Mouse (Mus musculus) brain, adult 2 months (tissue): Measurements from ENCODE around the gene Dmpk.

Experiments used
- DNase-seq: peaks from one replicate; pipeline ENCODE4 v3.0.0; 2011; ENCODE audit warnings: low read depth, low spot score

The Dmpk gene

DNA sequence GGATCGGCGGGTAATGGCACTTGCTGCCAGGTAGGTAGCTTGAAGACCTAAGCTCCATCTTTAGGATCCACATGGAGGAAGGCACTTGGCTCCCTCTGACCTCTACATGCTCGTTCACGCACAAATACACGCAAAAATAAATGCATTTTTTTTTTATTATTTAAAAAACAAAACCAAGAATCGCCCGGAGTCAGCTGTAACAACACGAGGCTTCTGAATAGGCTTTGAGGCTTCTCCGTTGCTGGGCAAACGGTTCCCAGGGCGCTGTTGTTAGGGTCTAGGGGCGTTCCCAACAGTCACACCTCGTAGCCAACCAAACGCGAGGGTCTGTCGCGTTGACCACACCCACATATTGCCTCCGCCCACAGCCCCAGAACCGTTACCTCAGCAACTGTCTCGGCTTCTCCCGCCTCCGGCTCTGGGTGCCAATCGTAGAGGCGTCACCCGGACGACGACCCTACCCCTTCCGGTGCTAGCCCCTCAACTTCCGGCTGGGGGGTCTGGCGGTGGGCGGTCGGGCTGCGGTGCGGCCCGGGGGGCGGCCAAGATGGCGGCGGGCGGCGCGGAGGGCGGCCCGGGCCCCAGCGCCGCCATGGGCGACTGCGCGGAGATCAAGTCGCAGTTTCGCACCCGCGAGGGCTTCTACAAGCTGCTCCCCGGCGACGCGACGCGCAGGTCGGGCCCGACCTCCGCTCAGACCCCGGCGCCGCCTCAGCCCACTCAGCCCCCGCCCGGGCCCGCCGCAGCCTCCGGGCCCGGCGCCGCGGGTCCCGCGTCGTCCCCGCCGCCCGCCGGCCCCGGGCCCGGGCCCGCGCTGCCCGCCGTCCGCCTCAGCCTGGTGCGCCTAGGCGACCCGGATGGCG lies 7.7 kb upstream of the Dmpk start, which contains the start of gene Dmwd:
Dmwd (plus strand) TSS at position 505 of the 863 bp plus-strand sequence.
- DNase-seq: peak; percentile 99

DNA sequence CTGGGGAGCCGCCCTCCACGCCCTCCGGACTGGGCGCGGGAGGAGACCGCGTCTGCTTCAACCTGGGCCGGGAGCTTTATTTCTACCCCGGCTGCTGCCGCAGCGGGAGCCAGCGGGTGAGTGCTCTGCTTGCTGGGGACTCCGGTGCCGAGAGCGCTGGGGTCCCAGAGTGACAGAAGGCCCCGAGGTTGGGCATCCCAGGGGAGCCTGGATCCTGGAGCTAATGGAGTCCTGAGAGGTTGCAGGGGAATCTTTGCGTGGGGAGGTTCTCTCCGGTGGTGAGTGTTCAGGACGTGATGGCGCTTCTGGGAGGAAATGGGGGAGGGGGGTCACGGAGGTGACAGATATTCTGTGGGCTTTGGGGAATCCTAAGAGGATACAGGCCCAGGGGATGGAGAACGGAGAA lies 7.1 kb upstream of the Dmpk start:
- no peak for DNase-seq

DNA sequence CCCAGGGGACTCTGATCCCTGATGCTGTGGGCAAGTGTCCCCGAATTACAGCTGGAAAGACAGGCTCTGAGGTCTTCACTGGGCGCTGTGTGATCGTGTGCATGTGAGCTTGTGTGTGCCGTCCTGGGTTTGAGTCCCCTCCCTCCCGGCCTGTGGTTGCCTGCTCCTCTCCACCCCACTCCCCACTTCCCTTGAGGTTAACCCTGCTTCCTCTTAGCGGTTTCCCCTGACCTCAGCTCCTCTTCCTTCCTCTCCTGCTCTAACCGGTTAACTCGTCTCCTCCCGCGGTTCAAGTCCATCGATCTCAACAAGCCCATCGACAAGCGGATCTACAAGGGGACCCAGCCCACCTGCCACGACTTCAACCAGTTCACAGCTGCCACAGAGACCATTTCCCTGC lies 5.9 kb upstream of the Dmpk start:
- no peak for DNase-seq

DNA sequence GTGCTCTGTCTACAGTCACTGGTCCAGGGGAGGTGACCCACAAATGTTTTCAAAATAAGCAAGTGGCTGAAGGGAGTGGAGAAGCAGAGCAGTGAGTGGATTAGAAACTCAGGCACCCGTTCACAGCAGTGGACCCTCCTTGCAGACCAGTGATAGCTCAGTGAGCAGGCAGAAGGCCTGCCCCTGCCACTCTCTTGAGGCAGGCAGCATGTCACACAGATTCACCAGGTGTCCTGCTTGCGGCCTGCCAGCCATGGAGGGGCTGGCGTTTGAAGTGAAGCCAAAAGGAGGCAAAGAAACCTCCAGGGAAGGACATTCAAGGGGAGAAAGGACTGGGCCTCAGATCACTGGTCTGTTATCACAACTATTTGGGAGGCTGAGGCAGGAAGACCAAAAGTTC lies 4.9 kb upstream of the Dmpk start:
- DNase-seq: no peak

DNA sequence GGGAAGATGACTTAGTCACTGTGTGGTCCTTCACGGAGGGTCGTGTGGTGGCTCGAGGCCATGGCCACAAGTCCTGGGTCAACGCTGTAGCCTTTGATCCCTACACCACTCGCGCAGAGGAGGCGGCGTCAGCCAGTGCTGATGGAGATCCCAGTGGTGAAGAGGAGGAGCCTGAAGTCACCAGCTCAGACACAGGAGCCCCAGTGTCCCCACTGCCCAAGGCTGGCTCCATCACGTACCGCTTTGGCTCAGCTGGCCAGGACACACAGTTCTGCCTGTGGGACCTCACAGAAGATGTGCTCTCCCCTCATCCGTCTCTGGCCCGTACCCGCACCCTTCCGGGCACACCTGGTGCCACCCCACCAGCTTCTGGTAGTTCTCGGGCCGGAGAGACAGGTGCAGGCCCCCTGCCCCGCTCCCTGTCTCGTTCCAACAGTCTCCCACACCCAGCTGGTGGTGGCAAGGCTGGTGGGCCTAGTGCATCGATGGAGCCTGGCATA lies 3.1 kb upstream of the Dmpk start:
- peak; percentile 73 for DNase-seq

DNA sequence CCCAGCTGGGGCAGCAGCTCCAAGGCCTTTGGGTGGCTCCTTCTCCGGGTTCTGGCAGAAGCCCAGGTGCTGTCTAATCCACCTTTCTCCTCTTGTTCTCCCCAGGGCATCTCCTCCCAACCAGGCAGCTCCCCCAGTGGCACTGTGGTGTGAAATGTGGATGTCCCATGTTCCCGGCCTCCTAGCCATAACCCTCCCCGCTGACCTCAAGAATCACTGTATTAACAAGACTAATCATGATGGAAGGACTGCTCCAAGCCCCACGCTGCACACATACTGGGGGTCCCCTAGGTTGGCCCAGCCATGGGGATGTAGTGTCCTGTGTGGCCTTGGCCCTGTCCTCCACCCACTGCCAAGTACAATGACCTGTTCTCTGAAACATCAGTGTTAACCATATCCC lies 1.5 kb upstream of the Dmpk start:
- no peak for DNase-seq

DNA sequence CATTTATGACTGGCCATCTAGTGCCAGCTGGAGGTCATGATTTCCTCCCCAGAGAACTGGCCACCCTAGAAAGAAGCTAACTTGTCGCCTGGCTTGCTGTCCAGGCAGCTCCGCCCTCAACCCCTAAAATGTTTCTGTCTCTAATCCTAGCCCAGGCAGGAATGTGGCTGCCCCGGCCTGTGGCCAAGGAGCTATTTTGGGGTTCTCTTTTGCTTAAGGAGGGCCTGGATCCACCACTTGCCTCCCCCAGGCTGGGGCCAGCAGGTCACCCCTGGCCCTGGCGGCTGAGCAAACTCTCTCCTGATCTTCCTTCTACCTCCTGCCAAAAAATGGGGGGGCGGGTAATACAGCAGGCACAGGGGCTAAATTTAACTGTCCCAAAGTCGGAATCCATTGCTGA lies 553 bp upstream of the Dmpk start:
- no peak for DNase-seq

DNA sequence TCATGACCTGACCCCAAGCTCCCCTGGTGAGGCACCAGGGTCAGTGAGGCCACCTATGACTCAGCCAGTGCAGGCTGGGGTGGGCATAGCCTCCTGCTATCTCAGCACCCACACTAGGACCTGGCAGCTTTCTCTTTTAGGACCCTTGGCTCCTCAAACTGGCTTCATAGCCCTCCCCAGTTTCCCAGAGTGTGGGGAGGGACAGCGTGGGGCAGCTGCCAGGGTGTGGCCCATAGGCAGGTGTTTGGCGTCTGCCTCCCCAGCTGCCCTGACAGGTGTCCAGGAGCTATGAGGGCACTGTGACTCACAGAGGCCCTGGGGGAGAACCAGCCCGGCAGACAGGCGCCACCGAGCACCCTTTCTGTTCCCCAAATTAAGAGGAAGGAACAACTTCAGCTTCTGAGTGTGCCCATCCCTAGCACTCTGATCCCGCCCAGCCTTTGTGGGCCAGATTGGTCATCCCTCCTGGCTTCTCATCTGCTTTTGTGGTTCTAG lies 675 bp downstream of the Dmpk start:
- no peak for DNase-seq

DNA sequence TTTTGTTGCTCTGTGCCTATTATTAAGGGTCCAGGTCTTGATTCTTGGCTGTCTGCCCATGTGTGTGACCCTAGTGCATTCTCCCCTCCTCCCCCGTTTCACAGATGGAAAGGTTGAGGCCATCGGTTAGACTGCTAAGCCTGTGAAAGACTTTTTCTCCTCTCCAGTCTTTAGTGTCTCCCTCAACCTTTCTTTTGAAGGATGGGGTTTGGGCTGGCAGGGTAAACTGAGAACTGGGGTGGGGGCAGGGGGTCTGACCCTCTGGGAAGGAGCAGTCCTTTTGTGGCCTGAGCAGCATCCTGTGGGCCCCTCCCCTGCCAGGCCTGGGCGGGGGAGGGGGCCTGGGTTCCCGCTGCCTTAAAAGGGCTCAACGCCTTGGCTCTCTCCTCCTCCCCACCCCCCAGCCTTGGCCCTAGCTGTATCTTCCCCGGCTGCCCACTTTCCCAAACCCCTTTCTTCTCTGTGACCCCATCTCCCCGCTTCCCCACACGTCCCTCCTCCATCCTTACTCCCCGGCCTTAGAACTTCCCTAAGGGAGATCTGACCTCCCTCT lies 1.3 kb downstream of the Dmpk start:
- no peak for DNase-seq

DNA sequence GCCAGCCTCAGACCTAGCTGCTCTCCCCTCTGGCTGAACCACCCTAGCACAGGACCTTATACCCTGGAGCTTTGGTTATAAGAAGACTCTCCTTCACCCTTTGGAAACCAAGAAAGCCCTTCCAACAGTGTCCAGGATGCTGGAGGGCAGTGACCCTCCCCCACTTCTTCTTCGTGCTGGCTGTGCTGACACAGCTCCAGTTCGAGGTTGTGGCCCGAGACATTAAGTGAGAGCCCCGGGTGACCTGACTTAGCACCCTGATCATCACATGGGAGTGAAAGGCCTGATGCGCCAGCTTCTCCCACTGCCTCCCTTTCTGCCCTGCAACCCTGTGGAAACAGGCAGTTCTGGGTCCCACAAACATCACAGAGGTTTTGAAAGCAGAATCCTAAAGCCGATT lies 1.8 kb downstream of the Dmpk start:
- DNase-seq: no peak

DNA sequence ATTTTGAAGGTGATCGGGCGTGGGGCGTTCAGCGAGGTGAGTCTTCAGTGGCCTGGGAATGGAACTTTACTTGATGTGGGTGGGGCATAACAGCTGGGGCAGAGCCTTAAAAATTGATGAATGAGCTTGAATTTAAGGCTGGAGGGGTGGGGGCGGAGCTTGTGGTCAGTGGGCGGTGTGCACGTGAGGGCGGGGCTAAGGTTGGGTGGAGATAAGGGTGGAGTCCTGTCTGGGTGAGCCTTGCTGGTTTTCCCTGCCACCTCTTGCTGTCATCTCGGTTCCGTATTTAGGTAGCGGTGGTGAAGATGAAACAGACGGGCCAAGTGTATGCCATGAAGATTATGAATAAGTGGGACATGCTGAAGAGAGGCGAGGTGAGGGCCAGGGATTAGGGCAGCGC lies 2.4 kb downstream of the Dmpk start:
- DNase-seq: peak; percentile 31

DNA sequence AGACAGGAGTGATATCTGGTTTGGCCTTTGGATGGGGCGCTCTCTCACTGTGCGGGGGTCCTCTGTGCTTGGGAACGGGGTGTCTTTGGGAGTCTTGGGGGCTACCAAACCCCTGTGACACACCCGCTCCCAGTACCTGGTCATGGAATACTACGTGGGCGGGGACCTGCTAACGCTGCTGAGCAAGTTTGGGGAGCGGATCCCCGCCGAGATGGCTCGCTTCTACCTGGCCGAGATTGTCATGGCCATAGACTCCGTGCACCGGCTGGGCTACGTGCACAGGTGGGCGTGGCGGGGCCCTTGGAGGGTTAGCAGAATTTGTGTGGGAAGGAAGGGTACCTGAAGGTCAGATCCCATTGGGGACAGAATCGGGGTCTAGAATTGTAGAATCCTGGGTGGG lies 3.1 kb downstream of the Dmpk start:
- no peak for DNase-seq

DNA sequence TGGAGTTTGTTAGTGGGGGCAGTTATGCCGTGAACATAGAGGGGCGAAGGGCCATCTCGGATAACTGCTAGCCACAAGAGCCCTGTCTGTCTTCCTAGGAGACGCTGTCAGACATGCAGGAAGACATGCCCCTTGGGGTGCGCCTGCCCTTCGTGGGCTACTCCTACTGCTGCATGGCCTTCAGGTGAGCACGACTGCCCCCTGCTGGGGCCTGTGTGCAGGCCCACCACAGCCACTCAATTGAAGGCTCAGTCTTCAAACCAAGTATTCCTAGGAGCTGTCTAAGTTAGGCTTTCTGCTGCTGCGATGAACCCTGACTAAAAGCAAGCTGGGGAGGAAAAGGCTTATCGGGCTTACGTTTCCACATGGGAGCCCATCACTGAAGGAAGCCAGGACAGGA lies 5.2 kb downstream of the Dmpk start:
- peak; percentile 70 for DNase-seq

DNA sequence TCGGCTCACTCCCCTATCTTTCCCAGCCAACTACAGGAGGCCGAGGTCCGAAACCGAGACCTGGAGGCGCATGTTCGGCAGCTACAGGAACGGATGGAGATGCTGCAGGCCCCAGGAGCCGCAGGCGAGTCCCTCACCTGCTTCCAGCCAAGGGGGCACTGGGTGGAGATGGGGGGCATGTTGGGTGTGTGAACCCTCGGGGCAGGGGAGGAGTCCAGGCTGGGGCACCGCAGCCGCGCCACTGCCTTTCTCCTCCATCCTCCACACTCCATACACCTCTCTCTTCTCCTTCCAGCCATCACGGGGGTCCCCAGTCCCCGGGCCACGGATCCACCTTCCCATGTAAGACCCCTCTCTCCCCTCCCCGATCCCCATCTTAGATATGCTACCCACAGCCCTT lies 8.3 kb downstream of the Dmpk start:
- no peak for DNase-seq

DNA sequence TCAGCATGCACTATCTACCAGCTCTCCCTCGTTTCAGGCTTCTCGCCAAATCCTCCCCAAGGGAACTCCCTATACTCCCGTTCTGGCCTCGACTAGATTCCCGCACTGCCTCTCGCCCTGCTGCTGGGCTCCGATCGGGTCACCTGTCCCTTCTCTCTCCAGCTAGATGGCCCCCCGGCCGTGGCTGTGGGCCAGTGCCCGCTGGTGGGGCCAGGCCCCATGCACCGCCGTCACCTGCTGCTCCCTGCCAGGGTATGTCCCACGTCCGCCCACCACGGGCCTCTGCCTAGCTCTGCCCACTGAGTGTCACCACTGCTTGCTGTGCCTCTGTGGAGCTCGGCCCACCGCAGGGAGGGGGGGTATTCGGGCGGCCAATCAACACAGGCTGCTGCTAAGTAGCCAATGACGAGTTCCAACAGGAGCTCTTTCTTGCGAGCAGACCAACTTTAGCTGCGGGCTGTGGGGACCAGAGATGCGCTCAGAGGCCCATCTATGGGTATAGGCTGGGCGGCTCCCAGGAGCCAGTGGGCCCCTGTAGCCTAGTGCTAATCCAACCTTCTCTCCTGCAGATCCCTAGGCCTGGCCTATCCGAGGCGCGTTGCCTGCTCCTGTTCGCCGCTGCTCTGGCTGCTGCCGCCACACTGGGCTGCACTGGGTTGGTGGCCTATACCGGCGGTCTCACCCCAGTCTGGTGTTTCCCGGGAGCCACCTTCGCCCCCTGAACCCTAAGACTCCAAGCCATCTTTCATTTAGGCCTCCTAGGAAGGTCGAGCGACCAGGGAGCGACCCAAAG lies 8.9 kb downstream of the Dmpk start:
- DNase-seq: no peak

DNA sequence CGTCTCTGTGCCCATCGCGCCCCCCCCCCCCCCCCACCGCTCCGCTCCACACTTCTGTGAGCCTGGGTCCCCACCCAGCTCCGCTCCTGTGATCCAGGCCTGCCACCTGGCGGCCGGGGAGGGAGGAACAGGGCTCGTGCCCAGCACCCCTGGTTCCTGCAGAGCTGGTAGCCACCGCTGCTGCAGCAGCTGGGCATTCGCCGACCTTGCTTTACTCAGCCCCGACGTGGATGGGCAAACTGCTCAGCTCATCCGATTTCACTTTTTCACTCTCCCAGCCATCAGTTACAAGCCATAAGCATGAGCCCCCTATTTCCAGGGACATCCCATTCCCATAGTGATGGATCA lies 9.5 kb downstream of the Dmpk start:
- DNase-seq: peak; percentile 67

DNA sequence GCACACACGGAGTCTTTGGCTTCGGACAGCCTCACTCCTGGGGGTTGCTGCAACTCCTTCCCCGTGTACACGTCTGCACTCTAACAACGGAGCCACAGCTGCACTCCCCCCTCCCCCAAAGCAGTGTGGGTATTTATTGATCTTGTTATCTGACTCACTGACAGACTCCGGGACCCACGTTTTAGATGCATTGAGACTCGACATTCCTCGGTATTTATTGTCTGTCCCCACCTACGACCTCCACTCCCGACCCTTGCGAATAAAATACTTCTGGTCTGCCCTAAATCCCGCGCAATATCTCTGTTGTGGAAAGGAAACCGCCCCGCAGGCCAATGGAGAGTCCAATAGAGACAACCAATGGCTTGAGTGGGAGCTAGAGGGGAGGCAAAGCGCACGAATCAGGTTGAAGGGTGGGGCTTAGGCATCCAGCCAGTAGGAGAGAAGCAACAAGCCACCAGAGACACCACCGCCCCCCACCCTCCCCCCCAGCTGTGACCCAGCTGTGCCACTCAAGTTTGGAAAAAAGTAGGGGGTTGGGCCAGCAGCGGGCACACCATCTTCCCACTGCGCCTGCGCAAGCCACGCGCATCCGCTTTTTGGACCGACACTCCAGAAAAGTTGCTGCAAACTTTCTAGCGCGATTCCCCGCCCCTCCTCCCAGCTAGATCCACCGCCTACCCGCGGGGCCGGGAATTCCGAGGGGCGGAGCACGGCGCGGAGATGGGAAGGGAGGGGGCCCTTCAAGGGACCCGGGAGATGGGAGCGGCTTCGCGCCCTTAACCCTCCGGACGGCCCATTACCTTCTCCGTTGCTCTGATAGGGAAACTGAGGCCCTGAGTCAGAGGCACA lies 10.1 kb downstream of the Dmpk start:
- peak; percentile 90 for DNase-seq

DNA sequence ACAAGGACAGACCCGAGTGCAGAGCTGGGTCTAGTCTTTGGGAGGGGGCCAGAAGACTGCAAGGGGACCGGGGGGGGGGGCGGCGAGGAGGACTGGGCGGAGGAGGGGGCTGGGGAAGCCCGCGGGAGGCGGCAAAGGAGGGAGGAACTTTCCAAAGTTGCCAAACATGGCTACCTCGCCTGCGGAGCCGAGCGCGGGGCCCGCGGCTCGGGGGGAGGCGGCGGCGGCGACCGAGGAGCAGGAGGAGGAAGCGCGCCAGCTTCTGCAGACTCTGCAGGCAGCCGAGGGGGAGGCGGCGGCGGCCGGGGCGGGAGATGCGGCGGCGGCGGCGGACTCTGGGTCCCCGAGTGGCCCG lies 10.8 kb downstream of the Dmpk start, which contains the start of gene Six5:
Six5 (plus strand) TSS at position 124 of the 355 bp plus-strand sequence.
- no peak for DNase-seq

DNA sequence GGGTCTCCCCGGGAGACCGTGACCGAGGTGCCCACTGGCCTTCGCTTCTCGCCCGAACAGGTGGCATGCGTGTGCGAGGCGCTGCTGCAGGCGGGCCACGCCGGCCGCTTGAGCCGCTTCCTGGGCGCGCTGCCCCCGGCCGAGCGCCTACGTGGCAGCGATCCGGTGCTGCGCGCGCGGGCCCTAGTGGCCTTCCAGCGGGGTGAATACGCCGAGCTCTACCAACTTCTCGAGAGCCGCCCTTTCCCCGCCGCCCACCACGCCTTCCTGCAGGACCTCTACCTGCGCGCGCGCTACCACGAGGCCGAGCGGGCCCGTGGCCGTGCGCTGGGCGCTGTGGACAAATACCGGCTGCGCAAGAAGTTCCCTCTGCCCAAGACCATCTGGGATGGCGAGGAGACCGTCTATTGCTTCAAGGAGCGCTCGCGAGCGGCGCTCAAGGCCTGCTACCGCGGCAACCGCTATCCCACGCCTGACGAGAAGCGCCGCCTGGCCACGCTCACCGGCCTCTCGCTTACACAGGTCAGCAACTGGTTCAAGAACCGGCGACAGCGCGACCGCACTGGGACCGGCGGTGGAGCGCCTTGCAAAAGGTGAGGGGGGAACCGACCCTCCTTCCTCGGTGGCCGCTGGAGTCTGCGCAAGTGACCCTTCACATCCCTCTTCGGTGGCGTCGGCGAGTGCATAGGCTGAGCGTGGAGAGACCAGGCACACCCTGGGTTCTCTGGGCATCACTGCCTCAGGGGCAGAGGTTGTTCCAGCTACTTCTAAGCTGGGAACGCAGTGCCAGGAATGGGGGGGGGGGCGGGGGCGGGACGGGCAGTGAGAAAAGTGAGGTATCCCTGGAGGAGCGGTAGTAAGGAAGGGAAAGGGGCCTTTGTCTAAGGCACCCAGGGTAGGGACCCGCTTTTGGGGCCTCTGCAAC lies 11.4 kb downstream of the Dmpk start:
- DNase-seq: peak; percentile 44

DNA sequence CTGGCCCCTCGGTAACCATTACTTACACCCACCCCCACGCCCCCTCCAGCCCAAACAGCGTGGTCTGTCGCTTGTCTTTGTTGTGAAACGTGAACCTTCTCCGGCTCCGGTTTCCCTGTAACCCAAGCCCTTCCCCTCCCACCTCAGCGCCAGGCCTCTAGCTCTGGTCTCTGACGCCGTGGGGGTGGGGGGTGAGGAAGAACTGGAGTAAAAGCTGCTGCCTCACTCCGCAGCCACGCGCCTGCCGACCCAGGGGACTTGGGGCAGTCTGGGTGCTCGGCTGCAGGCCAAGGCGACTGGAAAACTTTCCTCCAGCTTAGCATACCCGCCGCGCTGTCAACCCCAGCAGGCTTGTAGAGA lies 12.1 kb downstream of the Dmpk start:
- DNase-seq: no peak
